Mouse (Mus musculus): ENCODE measurements around the gene Dgkd. TPM values are rescaled to one million over a fixed set of nuclear protein-coding genes. Genes with fewer than 3 reads are reported as not detected.

Dgkd gene
- polyA plus RNA-seq, 1 experiment from 2014 or later = 38.4 TPM

GRCm38 (mm10) chr1:87936516-87936915 lies 83.4 kb downstream of the Dgkd start:
- no peaks in the 10 kb centered on the region for H3K27me3 ChIP-seq (replicated peaks; ENCODE audit: control insufficient read depth, insufficient read depth, low read length)
- no peak for DNase-seq (ENCODE audit: low spot score)
- no peaks in the 10 kb centered on the region for H3K9me3 ChIP-seq (ENCODE audit: control insufficient read depth, low read length)
- H3K9ac ChIP-seq (ENCODE audit: low read length) = no peak overlapping the region
- ATAC-seq (replicated peaks; ENCODE audit: low FRiP score, low TSS enrichment, low read depth) = no peak
- H3K36me3 ChIP-seq (ENCODE audit: control insufficient read depth, insufficient read depth, low read length) = peaks cover 93% of the 10 kb centered on the region
- H3K27ac ChIP-seq (ENCODE audit: low read depth) = no peak overlapping the region
- 28% methylated on average over 2 of the region's 2 CpGs for WGBS
- H3K4me3 ChIP-seq (ENCODE audit: low read depth, low read length) = no peak overlapping the region
- no peaks in the 10 kb centered on the region for H3K4me1 ChIP-seq (replicated peaks; ENCODE audit: control insufficient read depth, insufficient read depth, low read length)
- no peak overlapping the region for H3K4me2 ChIP-seq (ENCODE audit: low read length)

- H3K27ac ChIP-seq (ENCODE audit: low read depth) = no peak overlapping the region
- no peaks in the 10 kb centered on the region for H3K4me1 ChIP-seq (replicated peaks; ENCODE audit: control insufficient read depth, insufficient read depth, low read length)
- DNase-seq (ENCODE audit: low spot score) (no peak), ATAC-seq (replicated peaks; ENCODE audit: low FRiP score, low TSS enrichment, low read depth) (no peak)
- no peaks in the 10 kb centered on the region for H3K27me3 ChIP-seq (replicated peaks; ENCODE audit: control insufficient read depth, insufficient read depth, low read length)
- no peaks in the 10 kb centered on the region for H3K9me3 ChIP-seq (ENCODE audit: control insufficient read depth, low read length)
- peaks cover 100% of the 10 kb centered on the region for H3K36me3 ChIP-seq (ENCODE audit: control insufficient read depth, insufficient read depth, low read length)
- H3K9ac ChIP-seq (ENCODE audit: low read length) = no peak overlapping the region
- H3K4me3 ChIP-seq (ENCODE audit: low read depth, low read length) = no peak overlapping the region
- 91% methylated on average over 1 of the region's 1 CpGs for WGBS
- H3K4me2 ChIP-seq (ENCODE audit: low read length) = no peak overlapping the region
Observed at GRCm38 (mm10) chr1:87941765-87942164, 88.7 kb downstream of the Dgkd start.

- H3K27ac ChIP-seq (ENCODE audit: low read depth) = no peak overlapping the region
- H3K4me1 ChIP-seq (replicated peaks; ENCODE audit: control insufficient read depth, insufficient read depth, low read length) = no peaks in the 10 kb centered on the region
- H3K4me3 ChIP-seq (ENCODE audit: low read depth, low read length) = no peak overlapping the region
- no peak for ATAC-seq (replicated peaks; ENCODE audit: low FRiP score, low TSS enrichment, low read depth)
- H3K27me3 ChIP-seq (replicated peaks; ENCODE audit: control insufficient read depth, insufficient read depth, low read length) = no peaks in the 10 kb centered on the region
- WGBS = 88% methylated on average over 6 of the region's 6 CpGs
- no peak for DNase-seq (ENCODE audit: low spot score)
- H3K4me2 ChIP-seq (ENCODE audit: low read length) = no peak overlapping the region
- no peaks in the 10 kb centered on the region for H3K9me3 ChIP-seq (ENCODE audit: control insufficient read depth, low read length)
- H3K36me3 ChIP-seq (ENCODE audit: control insufficient read depth, insufficient read depth, low read length) = peaks cover 95% of the 10 kb centered on the region
- H3K9ac ChIP-seq (ENCODE audit: low read length) = no peak overlapping the region
Observed at GRCm38 (mm10) chr1:87947681-87948091, 94.6 kb downstream of the Dgkd start.

- H3K36me3 ChIP-seq (ENCODE audit: control insufficient read depth, insufficient read depth, low read length) = peaks cover 88% of the 10 kb centered on the region
- no peak overlapping the region for H3K27ac ChIP-seq (ENCODE audit: low read depth)
- no peak overlapping the region for H3K9ac ChIP-seq (ENCODE audit: low read length)
- H3K27me3 ChIP-seq (replicated peaks; ENCODE audit: control insufficient read depth, insufficient read depth, low read length) = no peaks in the 10 kb centered on the region
- no peak overlapping the region for H3K4me2 ChIP-seq (ENCODE audit: low read length)
- DNase-seq (ENCODE audit: low spot score) (no peak), ATAC-seq (replicated peaks; ENCODE audit: low FRiP score, low TSS enrichment, low read depth) (no peak)
- WGBS = 92% methylated on average over 3 of the region's 3 CpGs
- H3K4me3 ChIP-seq (ENCODE audit: low read depth, low read length) = no peak overlapping the region
- H3K4me1 ChIP-seq (replicated peaks; ENCODE audit: control insufficient read depth, insufficient read depth, low read length) = no peaks in the 10 kb centered on the region
- H3K9me3 ChIP-seq (ENCODE audit: control insufficient read depth, low read length) = no peaks in the 10 kb centered on the region
Observed at GRCm38 (mm10) chr1:87951641-87952040, 98.6 kb downstream of the Dgkd start.

DNA sequence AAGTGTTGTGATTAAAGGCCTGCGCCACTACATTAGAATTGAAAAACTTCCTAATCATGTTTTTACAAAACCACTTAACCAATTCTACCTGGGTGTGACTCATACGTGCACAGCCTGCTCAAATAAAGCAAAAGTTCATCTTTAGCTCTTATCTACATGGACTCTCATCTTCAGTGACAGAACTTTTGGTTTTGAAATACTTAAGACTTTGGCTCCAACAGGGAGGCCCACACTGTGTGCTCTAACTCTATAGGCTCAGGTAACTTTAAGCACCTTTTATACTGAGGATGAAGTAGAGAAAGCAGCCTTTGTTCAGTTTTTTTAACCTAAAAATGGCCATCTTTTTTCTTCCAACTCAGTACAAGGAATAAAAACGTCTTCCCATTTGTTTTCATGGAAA lies 100.0 kb downstream of the Dgkd start:
- Histone ChIP-seq H3K9ac (ENCODE audit: low read length) (no peak overlapping the region), H3K4me2 (ENCODE audit: low read length) (no peak overlapping the region), H3K4me1 (replicated peaks; ENCODE audit: control insufficient read depth, insufficient read depth, low read length) (no peaks in the 10 kb centered on the region), H3K27me3 (replicated peaks; ENCODE audit: control insufficient read depth, insufficient read depth, low read length) (no peaks in the 10 kb centered on the region), H3K36me3 (ENCODE audit: control insufficient read depth, insufficient read depth, low read length) (peaks cover 89% of the 10 kb centered on the region), H3K9me3 (ENCODE audit: control insufficient read depth, low read length) (no peaks in the 10 kb centered on the region), H3K27ac (ENCODE audit: low read depth) (no peak overlapping the region), H3K4me3 (ENCODE audit: low read depth, low read length) (no peak overlapping the region)
- DNase-seq (ENCODE audit: low spot score) (no peak), ATAC-seq (replicated peaks; ENCODE audit: low FRiP score, low TSS enrichment, low read depth) (no peak)
- WGBS = 73% methylated on average over 3 of the region's 3 CpGs

GRCm38 (mm10) chr1:87958931-87959330 lies 105.8 kb downstream of the Dgkd start:
- no peak overlapping the region for H3K4me3 ChIP-seq (ENCODE audit: low read depth, low read length)
- H3K4me2 ChIP-seq (ENCODE audit: low read length) = no peak overlapping the region
- 86% methylated on average over 1 of the region's 1 CpGs for WGBS
- DNase-seq (ENCODE audit: low spot score) (no peak), ATAC-seq (replicated peaks; ENCODE audit: low FRiP score, low TSS enrichment, low read depth) (no peak)
- no peaks in the 10 kb centered on the region for H3K4me1 ChIP-seq (replicated peaks; ENCODE audit: control insufficient read depth, insufficient read depth, low read length)
- H3K36me3 ChIP-seq (ENCODE audit: control insufficient read depth, insufficient read depth, low read length) = peaks cover 67% of the 10 kb centered on the region
- H3K27ac ChIP-seq (ENCODE audit: low read depth) = no peak overlapping the region
- no peaks in the 10 kb centered on the region for H3K27me3 ChIP-seq (replicated peaks; ENCODE audit: control insufficient read depth, insufficient read depth, low read length)
- no peaks in the 10 kb centered on the region for H3K9me3 ChIP-seq (ENCODE audit: control insufficient read depth, low read length)
- no peak overlapping the region for H3K9ac ChIP-seq (ENCODE audit: low read length)

DNA sequence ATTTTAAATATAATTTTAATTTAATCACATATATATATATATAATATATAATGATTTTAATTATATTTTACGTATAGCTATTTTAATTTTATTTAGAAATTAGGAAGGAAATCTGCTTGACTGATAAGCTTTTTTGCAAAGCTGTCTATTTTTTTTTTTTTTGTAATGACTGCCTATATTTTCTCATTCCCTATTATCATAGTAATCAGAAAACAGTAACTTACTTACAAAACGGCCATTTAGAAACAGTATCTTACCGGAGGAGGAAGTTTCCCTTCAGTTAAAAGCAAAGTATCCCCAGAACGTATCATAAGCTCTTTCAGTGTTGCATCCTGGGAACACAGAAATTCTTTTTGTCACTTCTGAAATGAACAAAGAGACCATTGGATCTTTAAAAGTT lies 106.4 kb downstream of the Dgkd start:
- no peak overlapping the region for H3K27ac ChIP-seq (ENCODE audit: low read depth)
- DNase-seq (ENCODE audit: low spot score) = no peak
- H3K9me3 ChIP-seq (ENCODE audit: control insufficient read depth, low read length) = no peaks in the 10 kb centered on the region
- WGBS = 84% methylated on average over 4 of the region's 4 CpGs
- H3K4me1 ChIP-seq (replicated peaks; ENCODE audit: control insufficient read depth, insufficient read depth, low read length) = no peaks in the 10 kb centered on the region
- no peak overlapping the region for H3K4me3 ChIP-seq (ENCODE audit: low read depth, low read length)
- H3K27me3 ChIP-seq (replicated peaks; ENCODE audit: control insufficient read depth, insufficient read depth, low read length) = no peaks in the 10 kb centered on the region
- H3K9ac ChIP-seq (ENCODE audit: low read length) = no peak overlapping the region
- H3K36me3 ChIP-seq (ENCODE audit: control insufficient read depth, insufficient read depth, low read length) = peaks cover 68% of the 10 kb centered on the region
- H3K4me2 ChIP-seq (ENCODE audit: low read length) = no peak overlapping the region
- no peak for ATAC-seq (replicated peaks; ENCODE audit: low FRiP score, low TSS enrichment, low read depth)

GRCm38 (mm10) chr1:87959998-87960431 lies 106.9 kb downstream of the Dgkd start:
- H3K36me3 ChIP-seq (ENCODE audit: control insufficient read depth, insufficient read depth, low read length) = peaks cover 73% of the 10 kb centered on the region
- WGBS = 59% methylated on average over 4 of the region's 4 CpGs

GRCm38 (mm10) chr1:87960752-87961151 lies 107.7 kb downstream of the Dgkd start:
- Histone ChIP-seq H3K9me3 (ENCODE audit: control insufficient read depth, low read length) (no peaks in the 10 kb centered on the region), H3K4me2 (ENCODE audit: low read length) (no peak overlapping the region), H3K9ac (ENCODE audit: low read length) (no peak overlapping the region), H3K36me3 (ENCODE audit: control insufficient read depth, insufficient read depth, low read length) (peaks cover 66% of the 10 kb centered on the region), H3K4me3 (ENCODE audit: low read depth, low read length) (no peak overlapping the region), H3K27ac (ENCODE audit: low read depth) (no peak overlapping the region), H3K4me1 (replicated peaks; ENCODE audit: control insufficient read depth, insufficient read depth, low read length) (no peaks in the 10 kb centered on the region), H3K27me3 (replicated peaks; ENCODE audit: control insufficient read depth, insufficient read depth, low read length) (no peaks in the 10 kb centered on the region)
- DNase-seq (ENCODE audit: low spot score) (no peak), ATAC-seq (replicated peaks; ENCODE audit: low FRiP score, low TSS enrichment, low read depth) (no peak)
- 94% methylated on average over 4 of the region's 4 CpGs for WGBS

More at GRCm38 (mm10) chr1:87959998-87960431, 106.9 kb downstream of the Dgkd start:
- Histone ChIP-seq H3K9me3 (ENCODE audit: control insufficient read depth, low read length) (no peaks in the 10 kb centered on the region), H3K4me2 (ENCODE audit: low read length) (no peak overlapping the region), H3K4me1 (replicated peaks; ENCODE audit: control insufficient read depth, insufficient read depth, low read length) (no peaks in the 10 kb centered on the region), H3K9ac (ENCODE audit: low read length) (no peak overlapping the region), H3K4me3 (ENCODE audit: low read depth, low read length) (no peak overlapping the region), H3K27ac (ENCODE audit: low read depth) (no peak overlapping the region), H3K27me3 (replicated peaks; ENCODE audit: control insufficient read depth, insufficient read depth, low read length) (no peaks in the 10 kb centered on the region)
- ATAC-seq (replicated peaks; ENCODE audit: low FRiP score, low TSS enrichment, low read depth) (no peak), DNase-seq (ENCODE audit: low spot score) (no peak)

All from intestine, embryonic 14.5 days (tissue).